Mouse (Mus musculus) urinary bladder, postnatal 36 days (tissue): ENCODE measurements around the gene Prl3c1.
"Not testable (repeated sequence)": the region's sequence is repeated elsewhere in the genome, so short reads cannot be mapped to it uniquely, and the experiment has no call there.

ENCODE experiments used
- DNase-seq, 2 experiments: peaks; one replicate each; pipeline ENCODE4 v3.0.0; 2022; ENCODE audit warnings: low spot score in 2 of 2, mixed read lengths in 1 of 2

Gene Prl3c1

DNA sequence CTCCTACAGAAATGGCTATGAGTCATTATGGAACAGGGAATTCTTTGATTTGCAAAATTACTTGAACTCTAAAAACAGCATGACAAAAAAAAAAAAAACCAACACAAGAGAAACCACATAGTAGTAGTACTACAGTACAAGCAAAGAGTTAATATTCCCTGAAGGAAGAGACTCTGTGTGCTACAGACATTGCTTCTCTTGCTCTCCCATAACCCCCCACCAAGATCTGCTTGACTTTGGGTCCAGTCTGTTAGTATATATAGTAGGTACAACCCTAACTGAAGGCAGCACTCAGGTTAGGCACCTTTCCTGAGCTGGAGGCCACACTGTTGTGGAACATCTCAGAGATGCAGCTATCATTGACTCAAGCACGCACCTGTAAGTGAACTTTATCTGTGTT is at the start of gene Prl3c1:
Prl3c1 (plus strand) TSS at position 301 of the 400 bp plus-strand sequence.
- no peak for DNase-seq

- DNase-seq: no peak
These were observed 48.2 kb upstream of the Prl3c1 start for GRCm38 (mm10) chr13:27148264-27148663.

GRCm38 (mm10) chr13:27156490-27156889 is 40.0 kb upstream of the Prl3c1 start, which contains the start of gene Prl3d3:
TSS of gene Prl3d3 (plus strand) at chr13:27156790.
- DNase-seq: not testable (repeated sequence)

DNA sequence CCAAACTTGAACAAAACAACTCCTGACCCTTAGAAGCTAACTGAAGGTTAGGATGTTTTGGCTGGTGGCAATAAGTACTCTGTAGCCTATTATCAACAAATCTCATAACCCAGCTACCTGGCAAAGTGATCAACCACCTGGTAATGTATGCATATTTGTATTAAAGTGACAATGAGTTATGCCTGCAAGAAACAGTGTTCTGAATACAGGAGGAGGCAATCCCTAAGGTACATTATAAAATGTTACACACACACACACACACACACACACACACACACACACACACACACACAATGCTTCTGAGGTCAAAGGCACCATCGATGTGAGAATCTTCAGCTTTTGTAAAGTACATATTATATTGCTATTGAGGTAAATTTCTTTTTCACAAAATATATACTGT is 45.1 kb downstream of the Prl3c1 start, which contains the start of gene Prl3b1:
Prl3b1 (plus strand) TSS at position 301 of the 400 bp plus-strand sequence.
- DNase-seq: no peak
